Mouse (Mus musculus): ENCODE data around the gene Klk5. TPM values are rescaled to one million over a fixed set of nuclear protein-coding genes. Genes with fewer than 3 reads are reported as not detected.

Klk5 gene
- total and polyA plus RNA-seq, 2 experiments = not detected

DNA sequence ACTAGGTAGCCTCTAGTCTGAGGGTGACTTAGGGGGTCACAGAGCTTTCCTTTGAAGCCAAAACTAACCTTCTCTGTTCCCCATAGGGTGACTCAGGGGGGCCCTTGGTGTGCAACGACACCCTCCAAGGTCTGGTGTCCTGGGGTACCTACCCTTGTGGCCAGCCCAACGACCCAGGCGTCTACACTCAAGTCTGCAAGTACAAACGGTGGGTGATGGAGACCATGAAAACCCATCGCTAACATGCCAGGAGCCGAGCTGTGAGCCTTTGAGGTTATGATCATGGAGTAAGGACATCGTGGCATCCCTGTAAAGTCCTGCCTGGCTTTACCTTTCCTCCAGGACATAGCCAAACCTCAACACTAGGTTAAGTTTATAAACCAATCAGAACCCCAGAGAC, 26.6 kb upstream of the Klk5 start:
- Histone ChIP-seq H3K27me3 (ENCODE audit: control insufficient read depth, insufficient read depth, low read length) (no peaks in the 10 kb centered on the region; the same call in 1 of the 2 replicates), H3K36me3 (ENCODE audit: control insufficient read depth, insufficient read depth, low read length) (no peaks in the 10 kb centered on the region), H3K9ac (ENCODE audit: low read depth, low read length) (no peak overlapping the region), H3K79me2 (ENCODE audit: control insufficient read depth, insufficient read depth, low read length) (no peaks in the 10 kb centered on the region), H3K4me3 (ENCODE audit: insufficient read depth, low read depth, low read length) (no peak overlapping the region), H3K4me1 (ENCODE audit: control insufficient read depth, insufficient read depth, low read length) (no peaks in the 10 kb centered on the region), H3K27ac (replicated peaks; ENCODE audit: insufficient read depth, low read depth, low read length) (no peak overlapping the region)
- 78% methylated on average over 7 of the region's 7 CpGs for WGBS
- DNase-seq (ENCODE audit: extremely low read depth, low read depth, low spot score) = no peak
- TF ChIP-seq CTCF (IDR thresholded peaks at IDR 0.05; ENCODE audit: low read depth, low read length) (no peak), POLR2A (IDR thresholded peaks at IDR 0.05; ENCODE audit: extremely low read depth, insufficient read depth, low read length) (no peak)

DNA sequence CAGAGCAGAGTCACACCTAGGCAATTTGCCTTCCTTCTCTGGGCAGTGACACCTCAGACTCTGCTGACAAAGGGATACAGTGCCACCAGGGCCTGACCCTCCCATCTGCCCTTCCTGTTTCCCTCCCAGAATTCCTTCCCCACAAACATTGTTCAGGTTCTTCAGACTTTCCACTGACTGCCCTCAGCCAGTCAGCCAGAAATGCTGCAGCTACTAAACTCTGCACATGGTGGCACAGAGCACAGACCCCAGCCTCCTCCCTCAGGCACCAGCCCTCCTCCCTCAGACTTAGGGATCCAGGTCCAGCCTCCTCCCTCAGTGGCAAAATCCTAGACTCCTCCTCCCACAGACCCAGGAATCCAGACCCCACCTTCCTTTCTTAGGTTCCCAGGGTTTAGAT, 25.0 kb upstream of the Klk5 start:
- TF ChIP-seq POLR2A (IDR thresholded peaks at IDR 0.05; ENCODE audit: extremely low read depth, insufficient read depth, low read length) (no peak), CTCF (IDR thresholded peaks at IDR 0.05; ENCODE audit: low read depth, low read length) (no peak)
- DNase-seq (ENCODE audit: extremely low read depth, low read depth, low spot score) = no peak
- no peaks in the 10 kb centered on the region for H3K4me1 ChIP-seq (ENCODE audit: control insufficient read depth, insufficient read depth, low read length)
- H3K27ac ChIP-seq (replicated peaks; ENCODE audit: insufficient read depth, low read depth, low read length) = no peak overlapping the region
- H3K36me3 ChIP-seq (ENCODE audit: control insufficient read depth, insufficient read depth, low read length) = no peaks in the 10 kb centered on the region
- no peaks in the 10 kb centered on the region; the same call in 1 of the 2 replicates for H3K27me3 ChIP-seq (ENCODE audit: control insufficient read depth, insufficient read depth, low read length)
- H3K9ac ChIP-seq (ENCODE audit: low read depth, low read length) = no peak overlapping the region
- H3K4me3 ChIP-seq (ENCODE audit: insufficient read depth, low read depth, low read length) = no peak overlapping the region
- H3K79me2 ChIP-seq (ENCODE audit: control insufficient read depth, insufficient read depth, low read length) = no peaks in the 10 kb centered on the region

DNA sequence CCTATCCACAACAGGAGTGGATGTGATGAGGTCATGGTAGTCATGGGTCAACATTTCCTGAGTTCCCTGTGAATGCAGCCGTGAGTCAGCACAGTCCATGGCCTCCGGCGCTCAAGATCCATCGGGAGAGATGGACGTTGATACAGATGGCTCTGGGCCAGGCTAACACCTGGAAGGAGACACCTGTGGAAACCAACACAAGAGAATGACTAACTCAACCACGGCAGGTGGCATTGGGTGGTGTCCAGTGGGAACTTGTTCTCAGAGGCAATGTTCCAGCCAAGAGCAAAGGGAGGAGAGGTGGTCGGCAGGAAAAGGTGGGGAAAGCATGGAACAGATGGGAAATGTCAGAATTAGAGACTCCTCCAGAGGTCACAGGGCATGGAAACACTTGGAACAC, 20.2 kb upstream of the Klk5 start:
- no peak for DNase-seq (ENCODE audit: extremely low read depth, low read depth, low spot score)
- 82% methylated on average over 7 of the region's 7 CpGs for WGBS
- H3K36me3 ChIP-seq (ENCODE audit: control insufficient read depth, insufficient read depth, low read length) = no peaks in the 10 kb centered on the region

DNA sequence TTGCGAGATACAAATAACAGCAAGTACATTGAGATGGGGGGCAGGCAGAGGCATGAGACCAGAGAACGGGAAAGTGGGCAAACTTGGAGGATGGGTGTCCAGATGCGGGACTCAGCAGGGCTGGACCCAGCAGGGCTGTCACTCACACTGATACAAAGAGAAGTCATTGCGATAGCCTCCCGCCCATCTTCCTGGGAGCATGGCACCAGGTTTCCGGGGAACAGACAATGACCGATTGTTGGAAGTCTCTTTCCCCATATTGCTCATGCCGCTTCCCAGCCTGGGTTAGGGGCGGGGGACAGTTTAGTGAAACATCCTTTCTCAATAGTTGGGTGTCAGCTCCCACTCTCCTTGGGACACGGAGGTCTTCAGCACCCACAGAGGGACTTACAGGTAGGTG, 17.6 kb upstream of the Klk5 start, which contains the start of gene Klk6:
Gene Klk6, plus strand, starts transcription at position 301 of the 400 bp plus-strand sequence.
- TF ChIP-seq POLR2A (IDR thresholded peaks at IDR 0.05; ENCODE audit: extremely low read depth, insufficient read depth, low read length) = no peak
- TF ChIP-seq CTCF (IDR thresholded peaks at IDR 0.05; ENCODE audit: low read depth, low read length) = no peak
- Histone ChIP-seq H3K9ac (ENCODE audit: low read depth, low read length) (no peak within 1 kb of the TSS), H3K4me3 (ENCODE audit: insufficient read depth, low read depth, low read length) (no peak within 1 kb of the TSS), H3K4me1 (ENCODE audit: control insufficient read depth, insufficient read depth, low read length) (no peaks in the 10 kb centered on the region), H3K36me3 (ENCODE audit: control insufficient read depth, insufficient read depth, low read length) (no peaks in the 10 kb centered on the region), H3K27me3 (ENCODE audit: control insufficient read depth, insufficient read depth, low read length) (no peaks in the 10 kb centered on the region), H3K27ac (replicated peaks; ENCODE audit: insufficient read depth, low read depth, low read length) (no peak within 1 kb of the TSS), H3K79me2 (ENCODE audit: control insufficient read depth, insufficient read depth, low read length) (no peaks in the 10 kb centered on the region)
- no peak for DNase-seq (ENCODE audit: extremely low read depth, low read depth, low spot score)
- WGBS = 77% methylated on average over 10 of the region's 10 CpGs

More for the DNA sequence above, 20.2 kb upstream of the Klk5 start:
- H3K79me2 ChIP-seq (ENCODE audit: control insufficient read depth, insufficient read depth, low read length) = no peaks in the 10 kb centered on the region
- H3K4me1 ChIP-seq (ENCODE audit: control insufficient read depth, insufficient read depth, low read length) = no peaks in the 10 kb centered on the region
- no peak overlapping the region for H3K9ac ChIP-seq (ENCODE audit: low read depth, low read length)
- no peak overlapping the region for H3K4me3 ChIP-seq (ENCODE audit: insufficient read depth, low read depth, low read length)
- H3K27me3 ChIP-seq (ENCODE audit: control insufficient read depth, insufficient read depth, low read length) = no peaks in the 10 kb centered on the region; the same call in 1 of the 2 replicates
- no peak for TF ChIP-seq POLR2A (IDR thresholded peaks at IDR 0.05; ENCODE audit: extremely low read depth, insufficient read depth, low read length)
- TF ChIP-seq CTCF (IDR thresholded peaks at IDR 0.05; ENCODE audit: low read depth, low read length) = no peak
- no peak overlapping the region for H3K27ac ChIP-seq (replicated peaks; ENCODE audit: insufficient read depth, low read depth, low read length)

DNA sequence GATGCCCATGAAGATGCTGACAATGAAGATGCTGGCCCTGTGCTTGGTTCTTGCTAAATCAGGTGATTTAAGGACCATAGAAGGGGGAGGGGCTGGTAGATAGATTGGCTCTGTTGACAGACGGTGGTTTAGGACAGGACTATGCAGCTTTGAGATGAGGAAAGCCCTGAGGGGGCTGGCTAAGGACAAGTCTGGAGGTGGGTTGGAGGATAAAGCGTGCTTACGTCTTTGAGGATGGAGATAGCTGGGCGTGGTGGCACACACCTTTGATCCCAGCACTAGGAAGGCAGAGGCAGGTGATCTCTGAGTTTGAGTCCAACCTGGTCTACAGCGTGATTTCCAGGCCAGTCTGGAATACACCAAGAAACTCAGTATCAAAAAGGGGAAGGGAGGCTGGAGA, 15.7 kb upstream of the Klk5 start:
- Histone ChIP-seq H3K36me3 (ENCODE audit: control insufficient read depth, insufficient read depth, low read length) (no peaks in the 10 kb centered on the region), H3K79me2 (ENCODE audit: control insufficient read depth, insufficient read depth, low read length) (no peaks in the 10 kb centered on the region), H3K27me3 (ENCODE audit: control insufficient read depth, insufficient read depth, low read length) (no peaks in the 10 kb centered on the region), H3K9ac (ENCODE audit: low read depth, low read length) (no peak overlapping the region), H3K27ac (replicated peaks; ENCODE audit: insufficient read depth, low read depth, low read length) (no peak overlapping the region), H3K4me1 (ENCODE audit: control insufficient read depth, insufficient read depth, low read length) (no peaks in the 10 kb centered on the region), H3K4me3 (ENCODE audit: insufficient read depth, low read depth, low read length) (no peak overlapping the region)
- TF ChIP-seq CTCF (IDR thresholded peaks at IDR 0.05; ENCODE audit: low read depth, low read length) (no peak), POLR2A (IDR thresholded peaks at IDR 0.05; ENCODE audit: extremely low read depth, insufficient read depth, low read length) (no peak)
- no peak for DNase-seq (ENCODE audit: extremely low read depth, low read depth, low spot score)
- 84% methylated on average over 5 of the region's 5 CpGs for WGBS

DNA sequence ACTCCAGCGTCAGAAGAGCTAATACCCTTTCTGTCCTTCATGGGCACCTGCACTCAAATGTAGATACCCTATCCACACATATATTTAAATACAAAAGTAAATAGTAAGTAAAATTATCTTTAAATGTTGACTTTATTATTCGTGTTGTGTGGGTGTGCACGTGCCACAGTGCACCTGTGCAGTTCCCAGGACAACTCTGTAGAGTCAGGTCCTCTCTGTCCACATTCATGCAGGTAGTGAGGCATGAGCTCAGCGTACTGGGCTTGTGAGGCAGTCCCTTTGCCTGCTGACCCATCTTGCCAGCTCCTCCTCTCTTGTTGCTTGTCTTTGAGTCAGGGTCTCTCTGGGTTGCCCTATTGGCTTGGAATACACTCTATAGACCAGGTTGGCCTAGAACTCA, 14.1 kb upstream of the Klk5 start:
- H3K27me3 ChIP-seq (ENCODE audit: control insufficient read depth, insufficient read depth, low read length) = no peaks in the 10 kb centered on the region
- WGBS = 80% methylated on average over 4 of the region's 4 CpGs
- H3K79me2 ChIP-seq (ENCODE audit: control insufficient read depth, insufficient read depth, low read length) = no peaks in the 10 kb centered on the region
- no peaks in the 10 kb centered on the region for H3K4me1 ChIP-seq (ENCODE audit: control insufficient read depth, insufficient read depth, low read length)
- TF ChIP-seq CTCF (IDR thresholded peaks at IDR 0.05; ENCODE audit: low read depth, low read length) (no peak), POLR2A (IDR thresholded peaks at IDR 0.05; ENCODE audit: extremely low read depth, insufficient read depth, low read length) (no peak)
- no peak overlapping the region for H3K27ac ChIP-seq (replicated peaks; ENCODE audit: insufficient read depth, low read depth, low read length)
- DNase-seq (ENCODE audit: extremely low read depth, low read depth, low spot score) = no peak
- H3K36me3 ChIP-seq (ENCODE audit: control insufficient read depth, insufficient read depth, low read length) = no peaks in the 10 kb centered on the region
- no peak overlapping the region for H3K9ac ChIP-seq (ENCODE audit: low read depth, low read length)
- no peak overlapping the region for H3K4me3 ChIP-seq (ENCODE audit: insufficient read depth, low read depth, low read length)
